Mouse (Mus musculus) midbrain, embryonic 14.5 days (tissue): ENCODE results near the gene Gpr15. TPM values are rescaled to one million over a fixed set of nuclear protein-coding genes. Genes with fewer than 3 reads are reported as not detected.

ENCODE experiments used
- ATAC-seq: fragments of 200-750 bp; cut with Nextera tagmentation; 2 replicates; pipeline ENCODE4 v1.8.0; 2017; ENCODE audit warnings: moderate number of reproducible peaks, moderate library complexity; ENCODE audit not compliant: low FRiP score, low TSS enrichment
- DNase-seq: peaks from one replicate; pipeline ENCODE4 v3.0.0-alpha.2; 2015
- H3K27ac ChIP-seq: fragments of 300-500 bp; sonication (generic); replicated peaks from 2 replicates; pipeline ENCODE4 v1.5.1; 2014; ENCODE audit warnings: mild to moderate bottlenecking, low read depth, low read length, moderate library complexity
- H3K27me3 ChIP-seq: fragments of 300-500 bp; sonication (generic); 2 replicates; pipeline ENCODE4 v1.6.1; 2014; ENCODE audit warnings: low read length, control low read depth, mixed read lengths; ENCODE audit not compliant: control insufficient read depth, insufficient read depth
- H3K36me3 ChIP-seq: fragments of 300-500 bp; sonication (generic); 2 replicates; pipeline ENCODE4 v1.6.1; 2014; ENCODE audit warnings: low read length, control low read depth; ENCODE audit not compliant: control insufficient read depth, insufficient read depth
- H3K4me1 ChIP-seq: fragments of 300-500 bp; sonication (generic); 2 replicates; pipeline ENCODE4 v1.6.1; 2014; ENCODE audit warnings: mild to moderate bottlenecking, antibody characterized with exemption, low read length, control low read depth; ENCODE audit not compliant: control insufficient read depth, insufficient read depth
- H3K4me2 ChIP-seq: fragments of 300-500 bp; sonication (generic); 2 replicates; pipeline ENCODE4 v1.6.1; 2014; ENCODE audit warnings: mild to moderate bottlenecking, low read length, moderate library complexity
- H3K4me3 ChIP-seq: fragments of 300-500 bp; sonication (generic); replicated peaks from 2 replicates; pipeline ENCODE4 v1.5.1; 2014; ENCODE audit warnings: low read depth, low read length
- H3K9ac ChIP-seq: fragments of 300-500 bp; sonication (generic); replicated peaks from 2 replicates; pipeline ENCODE4 v1.6.1; 2014; ENCODE audit warnings: mild to moderate bottlenecking, low read length, moderate library complexity
- H3K9me3 ChIP-seq: fragments of 300-500 bp; sonication (generic); 2 replicates; pipeline ENCODE4 v1.6.1; 2016; ENCODE audit warnings: low read length, control low read depth, mixed read lengths; ENCODE audit not compliant: control insufficient read depth
- WGBS: fragments of 180-500 bp; shearing (Covaris S2); extraction: QIAGEN DNeasy Blood & Tissue Kit; methylation state at CpG from one replicate; pipeline ENCODE4 v1.1.7; 2014; 5-methylcytosine and 5-hydroxymethylcytosine counted together
- microRNA-seq: library from miRNA; unstranded; fragments of <30 nt; microRNA quantifications from one replicate; pipeline ENCODE4, GENCODE M21; 2016
- polyA plus RNA-seq: library from polyadenylated mRNA; unstranded; fragments of >200 nt; fragmentation: Nextera tagmentation; extraction: Ambion mirVana; gene quantifications from 2 replicates; pipeline ENCODE4 v1.2.1, GENCODE M21; 2014

The Gpr15 gene
- polyA plus RNA-seq, 1 experiment from 2014 or later = 0.13 TPM

GRCm38 (mm10) chr16:58671212-58671985 is 47.5 kb downstream of the Gpr15 start:
- H3K4me2 ChIP-seq = peak overlapping the region; percentile 77
- DNase-seq = no peak
- no peak for ATAC-seq
- peaks cover 28% of the 10 kb centered on the region for H3K36me3 ChIP-seq
- no peaks in the 10 kb centered on the region for H3K27me3 ChIP-seq
- H3K4me1 ChIP-seq = peaks cover 10% of the 10 kb centered on the region; the same call in 1 of the 2 replicates
- 72% methylated on average over 8 of the region's 8 CpGs for WGBS
- peak overlapping the region; percentile 78; the same call in 1 of the 2 replicates for H3K9ac ChIP-seq
- no peaks in the 10 kb centered on the region for H3K9me3 ChIP-seq
- H3K4me3 ChIP-seq = peak overlapping the region; percentile 86
- no peak overlapping the region for H3K27ac ChIP-seq

DNA sequence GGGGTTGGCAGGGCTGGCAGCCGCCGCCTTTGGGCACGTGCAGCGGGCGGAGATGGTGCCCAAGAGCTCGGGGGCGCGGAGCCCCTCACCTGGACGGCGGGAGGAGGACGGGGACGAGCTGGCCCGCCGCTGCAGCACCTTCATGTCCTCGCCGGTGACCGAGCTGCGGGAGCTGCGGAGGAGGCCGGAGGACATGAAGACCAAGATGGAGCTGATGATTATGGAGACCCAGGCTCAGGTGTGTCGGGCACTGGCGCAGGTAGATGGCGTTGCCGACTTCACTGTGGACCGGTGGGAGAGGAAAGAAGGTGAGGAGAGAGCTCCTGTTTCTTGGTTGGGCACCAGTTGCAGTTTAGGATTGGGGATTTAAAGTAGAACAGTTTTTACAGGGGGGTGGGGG is 48.2 kb downstream of the Gpr15 start:
- WGBS = under 1% methylated on average over 25 of the region's 25 CpGs
- Histone ChIP-seq H3K4me2 (peak overlapping the region; percentile 77), H3K4me3 (peak overlapping the region; percentile 86), H3K36me3 (peaks cover 25% of the 10 kb centered on the region), H3K9ac (peak overlapping the region; percentile 78), H3K27me3 (no peaks in the 10 kb centered on the region), H3K27ac (peak overlapping the region; percentile 85), H3K4me1 (peaks cover 10% of the 10 kb centered on the region; the same call in 1 of the 2 replicates), H3K9me3 (no peaks in the 10 kb centered on the region)
- peak; percentile 46 for ATAC-seq
- DNase-seq = peak; percentile 61

- Histone ChIP-seq H3K4me2 (peak within 1 kb of the TSS; percentile 77), H3K4me3 (peak within 1 kb of the TSS; percentile 86), H3K36me3 (peaks cover 22% of the 10 kb centered on the region), H3K4me1 (peaks cover 10% of the 10 kb centered on the region; the same call in 1 of the 2 replicates), H3K27me3 (no peaks in the 10 kb centered on the region), H3K27ac (peak within 1 kb of the TSS; percentile 85), H3K9ac (peak within 1 kb of the TSS; percentile 78), H3K9me3 (no peaks in the 10 kb centered on the region)
- ATAC-seq = peak; percentile 98
- peak; percentile 91 for DNase-seq
- WGBS = under 1% methylated on average over 51 of the region's 51 CpGs
Observed at GRCm38 (mm10) chr16:58669917-58670630, 48.8 kb downstream of the Gpr15 start, which contains the start of gene Cpox. Gene Cpox (plus strand): TSS chr16:58670292.

DNA sequence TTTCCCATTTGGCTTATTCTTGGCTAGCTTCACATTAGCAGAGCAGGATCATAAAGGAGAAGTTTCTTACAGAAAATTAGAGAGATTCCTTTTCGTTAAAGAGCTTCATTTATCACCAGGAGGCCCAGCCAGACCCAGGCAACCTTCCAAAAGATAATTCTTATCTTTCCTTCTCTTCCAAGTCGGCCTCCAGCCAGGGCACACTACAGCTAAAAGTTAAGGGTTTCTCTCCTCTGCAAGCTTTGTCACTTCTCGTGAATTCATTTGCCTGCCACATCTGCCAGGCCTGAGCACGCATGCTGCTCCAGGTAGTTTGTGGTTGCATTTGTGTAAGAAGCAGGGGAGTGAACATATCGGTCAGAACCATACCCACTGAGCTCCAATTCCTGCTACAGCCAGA is 49.6 kb downstream of the Gpr15 start:
- no peaks in the 10 kb centered on the region for H3K9me3 ChIP-seq
- H3K9ac ChIP-seq = no peak overlapping the region
- H3K36me3 ChIP-seq = peaks cover 14% of the 10 kb centered on the region
- H3K27ac ChIP-seq = no peak overlapping the region
- peak; percentile 9 for DNase-seq
- H3K4me2 ChIP-seq = 0 out of 2 replicates have a peak overlapping the region, but pooled peaks have one; percentile 77
- WGBS = 70% methylated on average over 5 of the region's 5 CpGs
- H3K4me3 ChIP-seq = no peak overlapping the region
- H3K27me3 ChIP-seq = no peaks in the 10 kb centered on the region
- H3K4me1 ChIP-seq = peaks cover 10% of the 10 kb centered on the region; the same call in 1 of the 2 replicates
- no peak for ATAC-seq

- WGBS = 90% methylated on average over 3 of the region's 3 CpGs
- Histone ChIP-seq H3K4me2 (no peak overlapping the region), H3K9ac (no peak overlapping the region), H3K27me3 (no peaks in the 10 kb centered on the region), H3K36me3 (peaks cover 7% of the 10 kb centered on the region), H3K4me1 (peaks cover 10% of the 10 kb centered on the region; the same call in 1 of the 2 replicates), H3K4me3 (no peak overlapping the region), H3K27ac (no peak overlapping the region), H3K9me3 (no peaks in the 10 kb centered on the region)
- DNase-seq (no peak), ATAC-seq (no peak)
Observed at GRCm38 (mm10) chr16:58668586-58668985, 50.3 kb downstream of the Gpr15 start.

Small RNAs within 50 kb of the gene (microRNA-seq; reads per million reads assigned to microRNA genes)
- gene Gm27564 = not detected

Other genes starting within 250 kb of the Gpr15 start
- 8.3 and 8.5 TPM in 2 replicates for gene St3gal6, start 194.8 kb downstream of the Gpr15 start, polyA plus RNA-seq
- not detected in 2 replicates for gene Gm813, start 102.1 kb downstream of the Gpr15 start, polyA plus RNA-seq
- gene E330017A01Rik, start 80.3 kb downstream of the Gpr15 start, polyA plus RNA-seq = not detected in 2 replicates
- gene Cpox, start 48.8 kb downstream of the Gpr15 start, polyA plus RNA-seq = 11.7 and 13.3 TPM in 2 replicates
- 134 and 151 TPM in 2 replicates for gene Cldnd1, start 8.8 kb upstream of the Gpr15 start, polyA plus RNA-seq
- not detected in 2 replicates for gene Olfr172, start 44.1 kb upstream of the Gpr15 start, polyA plus RNA-seq
- not detected in 2 replicates for gene Olfr173, start 81.2 kb upstream of the Gpr15 start, polyA plus RNA-seq
- not detected in 2 replicates for gene Olfr175-ps1, start 107.7 kb upstream of the Gpr15 start, polyA plus RNA-seq
- not detected in 2 replicates for gene Olfr177, start 155.7 kb upstream of the Gpr15 start, polyA plus RNA-seq
- not detected in 2 replicates for gene Olfr178, start 173.0 kb upstream of the Gpr15 start, polyA plus RNA-seq
- gene Olfr181, start 209.7 kb upstream of the Gpr15 start, polyA plus RNA-seq = not detected in 2 replicates
- not detected in 2 replicates for gene Olfr180, start 210.3 kb upstream of the Gpr15 start, polyA plus RNA-seq